Mouse (Mus musculus) layer of hippocampus, postnatal 10 days (tissue): ENCODE data around the gene Cited2. TPM values are rescaled to one million over a fixed set of nuclear protein-coding genes. Genes with fewer than 3 reads are reported as not detected.

Experiments used
- DNase-seq, 2 experiments: peaks; one replicate each; pipeline ENCODE4 v3.0.0; 2021; ENCODE audit warnings: low spot score in 2 of 2
- total RNA-seq, 2 experiments: library from RNA; stranded (reverse); gene quantifications; 2 replicates each; pipeline ENCODE4 v1.2.3; 2021

Gene Cited2
- total RNA-seq, 2 experiments from 2014 or later = 27.5 to 37.9 TPM

- no peak for DNase-seq
These were observed 413 bp downstream of the Cited2 start for GRCm38 (mm10) chr10:17723421-17723841.

DNA sequence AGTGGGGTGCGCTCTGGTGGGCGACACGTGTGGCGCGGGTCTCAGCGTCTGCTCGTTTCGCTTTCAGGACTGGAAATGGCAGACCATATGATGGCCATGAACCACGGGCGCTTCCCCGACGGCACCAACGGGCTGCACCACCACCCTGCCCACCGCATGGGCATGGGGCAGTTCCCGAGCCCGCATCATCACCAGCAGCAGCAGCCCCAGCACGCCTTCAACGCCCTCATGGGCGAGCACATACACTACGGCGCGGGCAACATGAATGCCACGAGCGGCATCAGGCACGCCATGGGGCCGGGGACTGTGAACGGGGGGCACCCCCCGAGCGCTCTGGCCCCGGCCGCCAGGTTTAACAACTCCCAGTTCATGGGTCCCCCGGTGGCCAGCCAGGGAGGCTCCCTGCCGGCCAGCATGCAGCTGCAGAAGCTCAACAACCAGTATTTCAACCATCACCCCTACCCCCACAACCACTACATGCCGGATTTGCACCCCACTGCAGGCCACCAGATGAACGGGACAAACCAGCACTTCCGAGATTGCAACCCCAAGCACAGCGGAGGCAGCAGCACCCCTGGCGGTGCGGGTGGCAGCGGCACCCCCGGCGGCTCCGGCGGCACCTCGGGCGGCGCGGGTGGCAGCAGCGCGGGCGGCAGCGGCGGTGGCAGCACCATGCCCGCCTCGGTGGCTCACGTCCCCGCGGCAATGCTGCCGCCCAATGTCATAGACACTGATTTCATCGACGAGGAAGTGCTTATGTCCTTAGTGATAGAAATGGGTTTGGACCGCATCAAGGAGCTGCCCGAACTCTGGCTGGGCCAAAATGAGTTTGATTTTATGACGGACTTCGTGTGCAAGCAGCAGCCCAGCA, 1.1 kb downstream of the Cited2 start:
- peak; percentile 82 to 86 for DNase-seq

- DNase-seq = no peak
These were observed 2.1 kb downstream of the Cited2 start for GRCm38 (mm10) chr10:17725037-17725584.

DNA sequence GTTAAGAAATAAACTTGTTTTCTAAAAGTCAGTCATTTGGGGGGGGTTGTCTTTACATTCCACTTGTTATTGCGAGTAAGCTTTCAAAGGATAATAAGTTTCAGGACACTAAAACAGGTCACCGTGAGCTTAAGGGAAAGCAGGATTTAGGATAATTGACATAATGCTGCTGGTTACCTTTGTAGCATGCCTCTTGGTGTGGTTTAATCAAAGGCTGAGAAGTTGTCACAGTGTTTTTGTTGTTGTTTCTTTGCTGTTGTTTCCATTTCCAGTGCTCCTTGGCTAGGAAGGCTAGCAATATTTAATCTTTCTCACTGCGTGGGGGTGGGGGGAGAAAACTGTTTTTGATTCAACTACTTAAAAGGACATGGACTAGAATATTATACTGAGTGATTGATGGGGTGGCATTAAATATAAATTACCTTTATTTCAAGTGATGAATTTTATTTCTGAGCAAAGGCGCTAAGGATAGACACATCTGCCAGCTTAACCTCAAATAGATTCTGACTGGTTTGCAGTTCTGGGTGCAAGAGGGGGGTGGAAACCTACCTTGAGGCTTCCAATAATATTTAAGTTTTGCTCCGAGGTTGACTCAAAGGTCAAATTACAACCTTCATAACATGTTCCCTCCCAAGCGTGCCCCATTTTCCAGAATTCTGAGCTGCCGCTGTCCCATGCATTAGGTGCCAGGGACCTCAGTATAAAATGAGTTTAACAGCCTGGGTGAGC, 2.8 kb downstream of the Cited2 start:
- no peak for DNase-seq

DNA sequence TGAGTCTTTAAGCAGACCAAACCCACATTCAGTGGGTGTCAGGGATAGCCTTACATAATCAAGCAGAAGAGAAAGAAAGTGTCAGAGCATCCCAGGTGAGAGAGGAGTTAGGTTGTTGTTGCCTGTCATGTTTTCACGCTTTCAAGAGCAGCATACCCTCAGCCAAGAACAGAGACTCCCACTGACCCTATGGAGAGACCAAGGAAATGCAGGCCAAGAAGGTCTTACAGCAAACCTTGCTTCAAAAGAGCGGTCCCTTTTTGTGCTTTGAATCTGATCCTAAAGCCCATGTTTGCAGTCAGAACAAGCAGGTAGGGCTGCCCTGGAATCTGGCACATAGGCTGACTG, 3.3 kb downstream of the Cited2 start:
- DNase-seq = no peak

DNA sequence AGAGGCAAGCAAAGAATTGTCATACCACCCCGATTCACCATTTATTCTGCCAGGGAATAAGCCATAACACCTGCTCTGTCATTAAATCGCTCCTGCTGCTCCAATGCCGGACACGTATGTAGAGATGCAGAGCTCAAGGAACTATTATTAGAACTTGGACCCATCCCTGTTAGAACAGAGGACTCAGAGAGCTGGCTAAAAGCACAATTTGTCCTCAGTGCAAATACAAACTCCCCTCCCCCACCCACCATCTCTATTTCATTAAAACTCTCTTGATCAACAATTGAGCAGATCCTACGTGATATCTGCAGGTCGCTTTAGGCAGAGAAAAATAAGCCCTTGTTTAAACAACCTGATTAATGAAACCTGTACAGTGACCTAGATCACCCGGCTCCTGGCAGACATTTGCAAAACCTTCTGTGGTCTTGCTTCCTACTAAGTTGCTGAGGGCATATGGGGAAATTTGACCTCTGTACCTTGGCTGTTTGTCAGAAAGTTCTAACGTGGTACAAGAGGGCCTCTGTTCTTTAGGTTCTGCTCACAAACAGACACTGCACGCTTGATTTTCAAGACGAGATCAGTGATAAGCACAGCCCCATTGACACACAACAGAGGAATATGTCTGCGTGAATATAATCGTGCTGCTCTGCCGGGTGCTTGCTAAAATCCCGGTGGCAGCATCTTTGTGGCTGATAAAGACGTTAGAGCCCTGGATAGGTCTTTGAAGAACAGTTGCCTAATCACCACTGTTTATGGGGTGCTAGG, 4.3 kb downstream of the Cited2 start:
- peak in 1 of 2 experiments; percentile 25 for DNase-seq

- DNase-seq = no peak
These were observed 4.9 kb downstream of the Cited2 start for GRCm38 (mm10) chr10:17727926-17728279.

- no peak for DNase-seq
These were observed 5.7 kb downstream of the Cited2 start for GRCm38 (mm10) chr10:17728711-17729110.

DNA sequence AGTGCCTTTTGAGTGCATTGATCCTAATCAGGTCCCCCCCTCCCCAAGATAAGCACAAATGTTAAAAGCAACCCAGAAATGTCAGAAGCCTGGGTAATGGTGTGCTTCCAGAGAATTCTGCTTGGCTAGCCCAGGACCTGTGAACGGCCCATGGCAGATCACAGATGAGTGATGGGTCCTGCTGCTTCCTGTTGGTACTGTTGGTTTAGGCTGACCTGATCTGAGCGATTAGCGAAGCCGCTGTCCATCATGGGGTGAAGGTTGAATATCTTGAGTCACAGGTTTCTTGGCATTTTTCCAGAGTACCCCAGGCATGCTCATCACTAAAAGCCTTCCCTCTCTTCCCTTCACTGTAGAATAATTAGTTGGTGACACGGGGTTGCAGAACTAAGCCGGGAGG, 6.5 kb downstream of the Cited2 start:
- DNase-seq = no peak

DNA sequence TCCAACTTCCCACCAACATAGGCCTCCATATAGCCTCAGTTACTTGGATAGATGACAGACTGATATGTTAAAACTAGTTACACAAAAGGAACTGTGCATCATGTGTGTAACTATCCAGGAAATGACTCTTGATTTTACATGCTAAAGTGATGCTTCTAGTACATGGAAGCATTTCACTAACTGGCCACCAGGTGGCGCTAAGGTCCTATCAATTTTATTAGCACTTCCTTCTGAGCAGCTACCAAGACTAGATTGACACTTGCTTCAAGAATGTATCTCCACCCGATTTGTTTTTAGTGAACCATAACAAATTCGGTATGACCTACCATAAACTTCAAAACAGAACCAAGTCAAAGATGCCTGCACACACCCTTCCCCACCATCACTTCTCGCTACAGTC, 10.0 kb downstream of the Cited2 start:
- peak; percentile 80 to 85 for DNase-seq

GRCm38 (mm10) chr10:17742581-17742980, 19.6 kb downstream of the Cited2 start:
- DNase-seq = no peak

DNA sequence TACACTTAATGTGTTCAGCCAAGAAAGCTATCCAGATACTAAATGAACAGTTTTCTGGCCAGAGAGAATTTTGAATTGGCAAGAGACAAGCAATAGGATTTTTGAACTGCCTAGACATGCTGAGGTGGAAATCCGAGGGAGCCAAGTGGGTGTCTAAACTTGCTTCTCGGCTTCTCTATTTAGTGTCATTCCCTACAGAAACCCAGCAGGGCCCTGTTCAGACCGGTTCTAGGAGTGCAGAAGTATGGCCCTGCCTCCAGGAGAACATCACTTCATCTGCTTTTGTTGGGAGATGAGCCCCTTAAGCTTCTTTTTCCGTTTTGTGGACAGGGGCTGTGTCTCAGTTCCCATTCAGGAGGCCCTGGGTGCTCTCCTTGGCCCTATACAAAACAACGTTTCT, 29.5 kb downstream of the Cited2 start:
- no peak for DNase-seq

DNA sequence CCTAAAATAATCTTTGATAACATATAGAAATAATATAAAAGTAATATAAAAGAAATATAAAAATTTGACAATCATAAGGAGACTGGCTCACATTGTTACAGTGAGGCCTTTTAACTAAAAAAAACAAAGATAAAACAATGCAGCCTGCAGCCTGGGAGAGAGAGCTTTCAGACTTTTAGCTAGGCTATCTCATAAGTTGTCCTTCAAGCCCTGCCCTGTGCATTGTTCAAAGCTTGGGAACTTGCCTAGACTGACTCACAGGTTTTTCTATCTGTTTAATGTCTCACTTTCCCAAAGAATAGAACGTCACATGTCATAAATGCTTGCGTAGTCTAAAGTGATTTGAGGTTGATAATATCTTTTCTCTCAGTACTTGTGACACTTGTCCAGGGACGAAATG, 36.8 kb downstream of the Cited2 start:
- no peak for DNase-seq

- no peak for DNase-seq
These were observed 38.0 kb downstream of the Cited2 start for GRCm38 (mm10) chr10:17760750-17761613.

- DNase-seq = no peak
These were observed 38.6 kb downstream of the Cited2 start for GRCm38 (mm10) chr10:17761652-17762051.

- DNase-seq = no peak
These were observed 39.9 kb downstream of the Cited2 start for GRCm38 (mm10) chr10:17762946-17763345.

DNA sequence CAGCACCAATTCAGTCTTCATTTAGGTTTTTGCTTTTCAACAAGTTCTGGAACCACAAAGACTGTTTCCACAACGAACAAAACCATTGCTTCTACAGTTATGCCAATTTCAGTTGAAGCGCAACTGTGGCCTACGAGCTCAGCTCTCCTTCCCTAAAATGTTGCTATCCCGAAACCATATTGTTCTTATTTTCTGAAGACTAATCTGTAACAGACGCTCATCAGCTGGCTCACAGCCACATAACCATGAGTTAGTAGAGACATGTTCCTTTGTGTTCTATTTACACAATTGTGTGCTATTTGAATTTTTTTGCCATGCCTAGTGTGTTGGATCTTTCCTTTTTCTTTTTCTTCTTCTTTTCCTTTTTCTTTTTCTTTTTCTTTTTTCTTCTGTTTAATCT, 46.8 kb downstream of the Cited2 start:
- DNase-seq = no peak

DNA sequence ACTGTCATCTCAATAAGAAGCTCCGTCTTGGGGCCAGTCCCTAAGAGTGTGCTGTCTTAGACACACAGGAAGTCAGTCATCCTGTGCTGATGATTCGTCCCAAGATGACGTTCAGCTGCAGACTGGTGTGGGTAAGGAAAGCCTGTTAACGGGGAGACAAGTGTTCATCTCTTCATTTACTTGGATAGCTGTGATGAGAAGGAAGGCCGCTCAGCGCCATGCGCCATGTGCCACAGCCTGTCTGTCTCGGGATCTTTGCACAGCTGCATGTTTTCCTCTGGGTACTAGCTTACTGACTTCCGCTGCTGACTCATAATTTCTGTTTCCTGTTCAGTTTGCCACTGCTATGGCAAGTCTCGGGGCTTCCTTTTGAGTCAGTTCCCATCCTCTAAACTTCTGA, 49.3 kb downstream of the Cited2 start:
- no peak for DNase-seq

GRCm38 (mm10) chr10:17774366-17774765, 51.3 kb downstream of the Cited2 start:
- no peak for DNase-seq

- no peak for DNase-seq
These were observed 52.1 kb downstream of the Cited2 start for GRCm38 (mm10) chr10:17775079-17775478.
